10 mouse cellular contexts compared by ENCODE assay signal in the genomic region with DNA sequence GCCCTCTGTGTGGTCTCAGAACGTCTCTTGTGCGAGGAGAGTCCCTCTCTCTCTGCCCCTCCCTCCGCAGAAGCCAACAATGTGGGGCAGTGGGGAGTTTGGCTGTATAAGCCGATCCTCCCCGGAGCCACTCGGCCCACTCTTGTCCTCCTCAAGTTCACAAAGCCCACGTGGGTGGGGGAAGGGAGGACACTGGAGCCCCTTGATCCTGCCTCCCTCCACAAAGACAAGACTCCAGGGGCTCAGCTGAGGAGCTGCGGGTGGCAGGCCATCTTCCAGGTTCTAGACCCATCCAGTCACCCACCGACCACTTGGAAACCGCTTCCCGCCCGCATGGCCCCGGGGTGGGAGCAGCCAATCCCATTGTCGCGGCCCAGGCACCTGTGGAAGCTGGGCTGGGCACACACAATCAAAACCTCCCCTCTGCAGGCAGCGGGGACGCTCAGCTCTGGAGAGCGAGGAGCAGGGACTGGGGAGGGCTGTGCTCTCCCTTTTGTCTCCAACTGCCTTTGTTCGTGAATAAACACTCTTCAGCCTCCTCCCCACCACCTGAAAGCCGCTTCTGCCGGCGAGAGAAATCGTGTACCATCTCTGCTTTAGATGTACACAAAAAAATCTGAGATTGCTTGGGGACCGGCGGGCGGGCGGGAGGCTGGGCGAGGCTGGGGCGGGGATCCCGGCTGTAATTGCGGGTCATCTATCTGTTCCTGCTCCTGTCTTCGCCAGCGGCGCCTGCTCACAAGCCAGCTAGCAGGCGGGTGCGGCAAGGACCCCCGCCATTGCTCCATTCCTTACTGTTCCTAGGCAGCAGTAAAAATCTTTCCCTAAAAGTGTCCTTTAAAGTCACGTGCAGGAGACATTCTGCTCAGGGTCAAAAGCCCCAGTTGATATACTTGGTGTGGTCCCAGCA.
A peak's percentile ranks its signal among the peaks of the same experiment; 100 is the strongest.
DNase-seq lines count a peak whose midpoint lies in the region; ATAC-seq and TF ChIP-seq lines count a peak whose summit lies in the region.
"Had no signal": no experiment of that assay in that cellular context is flagged by ENCODE, and none has a peak within 500 bp of the region (broad histone marks: within the 10 kb centered on the region; RNA-seq: fewer than 3 reads in every experiment).

No protein-coding gene starts in this region.

- no peaks in the 10 kb centered on the region for H3K27me3 ChIP-seq in hindbrain, embryonic 15.5 days
- H3K27me3 ChIP-seq in neural tube, embryonic 14.5 days (ENCODE audit: control insufficient read depth, insufficient read depth, low read length) = no peaks in the 10 kb centered on the region

- TF ChIP-seq CTCF in layer of hippocampus, adult 2 months (conservative IDR thresholded peaks at IDR 0.05) = no peak

- peak overlapping the region; percentile 86 for H3K27ac ChIP-seq in layer of hippocampus, adult 2 months
- H3K27ac ChIP-seq in hindbrain, embryonic 15.5 days (replicated peaks) = peak overlapping the region; percentile 87
- peak overlapping the region; percentile 78 for H3K27ac ChIP-seq in neural tube, embryonic 14.5 days (ENCODE audit: low read depth, low read length)

- peak overlapping the region; percentile 57 for H3K4me2 ChIP-seq in hindbrain, embryonic 15.5 days
- peak overlapping the region; percentile 46 for H3K4me2 ChIP-seq in neural tube, embryonic 14.5 days (ENCODE audit: low read depth, low read length)

- no peaks in the 10 kb centered on the region for H3K36me3 ChIP-seq in hindbrain, embryonic 15.5 days
- no peaks in the 10 kb centered on the region for H3K36me3 ChIP-seq in neural tube, embryonic 14.5 days (ENCODE audit: control insufficient read depth, insufficient read depth, low read length)

- peak overlapping the region; percentile 56 for H3K9ac ChIP-seq in hindbrain, embryonic 15.5 days
- H3K9ac ChIP-seq in neural tube, embryonic 14.5 days (replicated peaks; ENCODE audit: low read depth, low read length) = peak overlapping the region; percentile 39

- intact Hi-C loops in gastrocnemius, postnatal 36 days (cut with DNase I) = loop anchor here (10.0 kb wide), 1 partner anchor 100 kb away; no protein-coding TSS in a partner anchor

- peaks cover 28% of the 10 kb centered on the region for H3K4me1 ChIP-seq in hindbrain, embryonic 15.5 days (replicated peaks)
- H3K4me1 ChIP-seq in neural tube, embryonic 14.5 days (ENCODE audit: control insufficient read depth, insufficient read depth, low read length) = peaks cover 11% of the 10 kb centered on the region

- H3K4me3 ChIP-seq in layer of hippocampus, adult 2 months = peak overlapping the region; percentile 41
- H3K4me3 ChIP-seq in hindbrain, embryonic 15.5 days = peak overlapping the region; percentile 27
- H3K4me3 ChIP-seq in neural tube, embryonic 14.5 days (ENCODE audit: low read depth, low read length) = peak overlapping the region; percentile 20; the same call in 1 of the 2 replicates
- H3K4me3 ChIP-seq: myocyte had no signal

- ATAC-seq in hindbrain, embryonic 15.5 days (ENCODE audit: low FRiP score, low read depth) = peak; percentile 72
- peak; percentile 69 for ATAC-seq in neural tube, embryonic 14.5 days (ENCODE audit: low read depth)

- H3K9me3 ChIP-seq in hindbrain, embryonic 15.5 days = no peaks in the 10 kb centered on the region
- no peaks in the 10 kb centered on the region for H3K9me3 ChIP-seq in neural tube, embryonic 14.5 days (ENCODE audit: control insufficient read depth, low read length)

- no peak for DNase-seq in layer of hippocampus, adult 2 months (ENCODE audit: low spot score in 2 of 2)
- no peak for DNase-seq in layer of hippocampus, postnatal 36 days
- peak; percentile 64 for DNase-seq in embryo, embryonic 9.5 days (ENCODE audit: extremely low spot score)
- DNase-seq in lung, postnatal 10 days = no peak
- no peak for DNase-seq in gastrocnemius, postnatal 36 days
- no peak for DNase-seq in adrenal gland, postnatal 14 days
- DNase-seq: liver had no signal

- WGBS in hindbrain, embryonic 15.5 days = under 1% methylated on average over 38 of the region's 38 CpGs
- 1% methylated on average over 38 of the region's 38 CpGs for WGBS in neural tube, embryonic 14.5 days
